Mouse (Mus musculus) liver, postnatal 0 days (tissue): ENCODE measurements at regions not wholly inside any gene's neighbourhood (a gene's known extent, or its start where the extent isn't known, plus 50 kb on each side); places are given as distances from the start of the nearest gene placed in this dataset.

Source experiments
- CTCF ChIP-seq: sonication (generic); IDR thresholded peaks from 2 replicates; pipeline ENCODE4 v1.5.1; 2016; ENCODE audit warnings: antibody characterized with exemption, low read depth
- EP300 ChIP-seq: IDR thresholded peaks from 2 replicates; pipeline ENCODE4 v1.6.1; 2016; ENCODE audit warnings: antibody characterized with exemption, low read depth, mild to moderate bottlenecking

DNA sequence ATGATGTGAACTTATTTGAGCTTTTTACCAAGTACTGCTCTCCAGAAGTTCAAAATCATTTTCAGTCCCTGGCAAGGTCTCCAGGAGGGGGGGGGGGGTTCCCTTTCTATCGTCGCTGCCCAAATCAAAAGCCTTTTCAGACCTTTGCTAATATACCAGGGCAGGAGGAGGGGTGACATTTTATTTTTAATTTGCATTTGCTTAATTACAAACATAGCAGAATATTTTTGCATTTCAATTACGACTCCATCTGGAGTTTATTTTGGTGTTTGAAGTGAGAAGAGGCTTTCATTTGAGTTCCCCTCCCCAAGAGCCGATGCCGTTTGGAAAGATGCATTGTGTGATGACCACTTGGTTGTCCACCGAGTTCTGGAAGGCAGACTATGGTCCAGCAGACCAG, 174.0 kb upstream of the Rgma start:
- no peak for TF ChIP-seq CTCF
- TF ChIP-seq EP300 = no peak
